Mouse (Mus musculus): Measurements from ENCODE around the gene Mau2. TPM values are rescaled to one million over a fixed set of nuclear protein-coding genes. Genes with fewer than 3 reads are reported as not detected.
"Not testable (repeated sequence)": the region's sequence is repeated elsewhere in the genome, so short reads cannot be mapped to it uniquely, and the experiment has no call there.

Mau2 gene
- polyA plus RNA-seq, 1 experiment, result 83.3 TPM

- Histone ChIP-seq H3K27ac (ENCODE audit: insufficient read depth, low read length) (no peak overlapping the region), H3K27me3 (ENCODE audit: control insufficient read depth, insufficient read depth, low read length) (no peaks in the 10 kb centered on the region), H3K36me3 (ENCODE audit: control insufficient read depth, insufficient read depth, low read length) (peaks cover 21% of the 10 kb centered on the region), H3K4me1 (ENCODE audit: control insufficient read depth, insufficient read depth, insufficient read length) (peaks cover 3% of the 10 kb centered on the region; the same call in 1 of the 2 replicates), H3K4me3 (ENCODE audit: extremely low read depth, insufficient read depth, insufficient read length) (no peak overlapping the region)
- no peak for DNase-seq (ENCODE audit: low read depth in 1 of 2, low spot score in 2 of 2)
- no peak for TF ChIP-seq POLR2A (IDR thresholded peaks at IDR 0.05; ENCODE audit: low read depth, low read length)
- TF ChIP-seq CTCF (IDR thresholded peaks at IDR 0.05; ENCODE audit: extremely low read depth, insufficient read depth, insufficient read length, insufficient replicate concordance), result no peak
- WGBS, result 92% methylated on average over 2 of the region's 2 CpGs
These were observed 29.4 kb upstream of the Mau2 start for GRCm38 (mm10) chr8:70071836-70072440.

DNA sequence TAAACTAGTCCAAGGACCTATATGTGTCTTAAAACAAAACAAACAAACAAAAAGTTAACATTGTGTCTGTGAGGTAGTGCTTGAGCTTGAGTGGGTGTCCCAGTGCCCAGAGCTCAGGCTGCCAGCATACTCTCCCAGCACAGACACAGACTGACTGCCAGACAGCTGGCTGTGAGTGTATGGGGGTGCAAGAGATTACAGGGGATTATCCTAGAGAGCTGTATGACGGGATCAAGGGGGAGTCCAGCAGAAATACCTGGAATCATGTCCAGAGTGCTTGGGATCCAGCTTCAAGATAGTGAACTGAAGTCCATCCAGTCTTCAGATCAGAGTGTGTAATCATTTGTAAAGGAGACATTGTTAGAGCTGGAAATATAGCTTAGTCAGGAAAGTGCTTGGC lies 15.2 kb upstream of the Mau2 start:
- no peak overlapping the region for H3K4me3 ChIP-seq (ENCODE audit: extremely low read depth, insufficient read depth, insufficient read length)
- TF ChIP-seq POLR2A (IDR thresholded peaks at IDR 0.05; ENCODE audit: low read depth, low read length) (no peak), CTCF (IDR thresholded peaks at IDR 0.05; ENCODE audit: extremely low read depth, insufficient read depth, insufficient read length, insufficient replicate concordance) (no peak)
- no peak overlapping the region for H3K27ac ChIP-seq (ENCODE audit: insufficient read depth, low read length)
- no peaks in the 10 kb centered on the region for H3K4me1 ChIP-seq (ENCODE audit: control insufficient read depth, insufficient read depth, insufficient read length)
- 95% methylated on average over 1 of the region's 1 CpGs for WGBS
- no peaks in the 10 kb centered on the region for H3K27me3 ChIP-seq (ENCODE audit: control insufficient read depth, insufficient read depth, low read length)
- peaks cover 44% of the 10 kb centered on the region for H3K36me3 ChIP-seq (ENCODE audit: control insufficient read depth, insufficient read depth, low read length)
- DNase-seq (ENCODE audit: low read depth in 1 of 2, low spot score in 2 of 2), result no peak

DNA sequence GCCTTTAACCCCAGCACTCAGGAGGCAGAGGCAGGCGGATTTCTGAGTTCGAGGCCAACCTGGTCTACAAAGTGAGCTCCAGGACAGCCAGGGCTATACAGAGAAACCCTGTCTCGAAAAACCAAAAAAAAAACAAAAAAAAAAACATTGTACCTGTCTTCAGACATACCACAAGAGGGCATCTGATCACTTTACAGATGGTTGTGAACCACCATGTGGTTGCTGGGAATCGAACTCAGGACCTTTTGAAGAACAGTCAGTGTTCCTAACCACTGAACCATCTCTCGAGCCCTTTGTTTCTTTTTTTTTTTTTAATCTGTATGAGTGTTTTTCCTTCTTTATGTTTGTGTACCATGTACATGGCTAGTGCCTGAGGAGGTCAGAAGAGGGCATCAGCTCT lies 7.9 kb upstream of the Mau2 start:
- not testable (repeated sequence) for DNase-seq (ENCODE audit: low read depth in 1 of 2, low spot score in 2 of 2); H3K4me1 ChIP-seq (ENCODE audit: control insufficient read depth, insufficient read depth, insufficient read length); H3K27ac ChIP-seq (ENCODE audit: insufficient read depth, low read length); H3K4me3 ChIP-seq (ENCODE audit: extremely low read depth, insufficient read depth, insufficient read length); H3K27me3 ChIP-seq (ENCODE audit: control insufficient read depth, insufficient read depth, low read length)
- peaks cover 25% of the 10 kb centered on the region for H3K36me3 ChIP-seq (ENCODE audit: control insufficient read depth, insufficient read depth, low read length)
- WGBS, result 94% methylated on average over 5 of the region's 5 CpGs

DNA sequence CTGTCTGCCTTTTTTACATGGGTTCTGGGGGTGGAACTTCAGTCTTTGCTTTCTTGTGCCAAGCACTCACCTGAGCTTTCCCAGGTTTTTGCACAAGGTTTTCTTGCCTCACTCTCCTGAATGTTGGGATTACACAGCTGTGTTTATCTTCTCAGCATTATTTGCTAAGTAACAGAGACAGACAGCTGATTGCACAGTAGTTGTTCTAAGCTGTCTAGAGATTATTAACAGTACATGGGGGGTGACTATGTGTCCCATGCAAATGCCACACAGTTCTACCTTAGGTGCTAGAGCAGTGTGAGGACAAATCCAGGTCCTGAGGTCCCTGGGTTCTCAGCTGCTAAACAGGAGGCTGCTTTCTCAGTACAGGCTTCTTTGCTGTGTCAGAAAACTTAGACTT lies 7.1 kb upstream of the Mau2 start:
- no peak for DNase-seq (ENCODE audit: low read depth in 1 of 2, low spot score in 2 of 2)
- no peak overlapping the region for H3K27ac ChIP-seq (ENCODE audit: insufficient read depth, low read length)
- no peaks in the 10 kb centered on the region for H3K4me1 ChIP-seq (ENCODE audit: control insufficient read depth, insufficient read depth, insufficient read length)
- H3K27me3 ChIP-seq (ENCODE audit: control insufficient read depth, insufficient read depth, low read length), result no peaks in the 10 kb centered on the region
- peaks cover 20% of the 10 kb centered on the region for H3K36me3 ChIP-seq (ENCODE audit: control insufficient read depth, insufficient read depth, low read length)
- TF ChIP-seq CTCF (IDR thresholded peaks at IDR 0.05; ENCODE audit: extremely low read depth, insufficient read depth, insufficient read length, insufficient replicate concordance), result no peak
- no peak for TF ChIP-seq POLR2A (IDR thresholded peaks at IDR 0.05; ENCODE audit: low read depth, low read length)
- no peak overlapping the region for H3K4me3 ChIP-seq (ENCODE audit: extremely low read depth, insufficient read depth, insufficient read length)

DNA sequence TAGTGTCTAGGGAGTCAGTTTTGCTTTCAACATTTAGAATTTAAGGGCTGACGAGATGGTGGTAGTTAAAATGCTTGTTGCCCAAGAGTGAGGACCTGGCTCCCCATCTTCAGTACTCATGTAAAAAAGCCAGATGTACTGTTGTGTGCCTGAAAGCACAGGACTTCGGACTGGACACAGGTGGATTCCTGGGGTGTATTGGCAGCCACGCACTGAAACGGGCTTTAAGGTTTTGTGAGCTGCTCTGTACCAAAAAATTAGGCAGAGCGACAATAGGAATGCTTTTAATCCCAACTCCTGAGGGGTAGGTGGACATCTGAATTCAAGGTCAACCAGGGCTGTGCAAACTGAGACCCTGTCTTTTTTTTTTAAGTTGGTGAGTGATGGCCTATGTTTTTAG lies 1.5 kb upstream of the Mau2 start:
- Histone ChIP-seq H3K27me3 (ENCODE audit: control insufficient read depth, insufficient read depth, low read length) (no peaks in the 10 kb centered on the region), H3K27ac (ENCODE audit: insufficient read depth, low read length) (no peak overlapping the region), H3K4me1 (ENCODE audit: control insufficient read depth, insufficient read depth, insufficient read length) (peaks cover 9% of the 10 kb centered on the region; the same call in 1 of the 2 replicates), H3K36me3 (ENCODE audit: control insufficient read depth, insufficient read depth, low read length) (no peaks in the 10 kb centered on the region), H3K4me3 (ENCODE audit: extremely low read depth, insufficient read depth, insufficient read length) (no peak overlapping the region)
- 93% methylated on average over 5 of the region's 5 CpGs for WGBS
- TF ChIP-seq POLR2A (IDR thresholded peaks at IDR 0.05; ENCODE audit: low read depth, low read length), result no peak
- TF ChIP-seq CTCF (IDR thresholded peaks at IDR 0.05; ENCODE audit: extremely low read depth, insufficient read depth, insufficient read length, insufficient replicate concordance), result no peak
- DNase-seq (ENCODE audit: low read depth in 1 of 2, low spot score in 2 of 2), result no peak

GRCm38 (mm10) chr8:70041885-70042546 lies 518 bp downstream of the Mau2 start:
- WGBS, result 1% methylated on average over 46 of the region's 47 CpGs

DNA sequence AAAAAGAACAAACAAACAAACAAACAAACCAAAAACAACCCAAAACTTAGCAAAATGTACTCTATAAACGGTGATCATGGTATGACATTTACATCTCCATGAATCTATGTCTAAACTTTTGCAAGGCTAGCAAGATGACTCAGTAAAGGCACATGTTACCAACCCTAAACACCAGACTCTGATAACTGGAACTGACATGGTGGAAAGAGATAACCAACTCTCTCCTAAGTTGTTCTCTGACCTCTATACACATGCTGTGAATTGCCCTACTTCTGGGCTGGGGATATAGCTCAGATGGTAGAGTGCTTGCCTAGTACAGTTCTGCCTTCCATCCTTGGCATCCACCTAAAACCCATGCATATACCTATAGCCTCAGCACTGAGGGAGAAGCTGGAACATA lies 4.5 kb downstream of the Mau2 start:
- H3K36me3 ChIP-seq (ENCODE audit: control insufficient read depth, insufficient read depth, low read length), result peaks cover 2% of the 10 kb centered on the region; the same call in 1 of the 2 replicates
- H3K27me3 ChIP-seq (ENCODE audit: control insufficient read depth, insufficient read depth, low read length), result no peaks in the 10 kb centered on the region
- WGBS, result 85% methylated on average over 1 of the region's 1 CpGs
- TF ChIP-seq POLR2A (IDR thresholded peaks at IDR 0.05; ENCODE audit: low read depth, low read length) (no peak), CTCF (IDR thresholded peaks at IDR 0.05; ENCODE audit: extremely low read depth, insufficient read depth, insufficient read length, insufficient replicate concordance) (no peak)
- no peak overlapping the region for H3K4me3 ChIP-seq (ENCODE audit: extremely low read depth, insufficient read depth, insufficient read length)
- H3K4me1 ChIP-seq (ENCODE audit: control insufficient read depth, insufficient read depth, insufficient read length), result peaks cover 6% of the 10 kb centered on the region; the same call in 1 of the 2 replicates
- H3K27ac ChIP-seq (ENCODE audit: insufficient read depth, low read length), result no peak overlapping the region
- no peak for DNase-seq (ENCODE audit: low read depth in 1 of 2, low spot score in 2 of 2)

More at GRCm38 (mm10) chr8:70041885-70042546, 518 bp downstream of the Mau2 start:
- peak in 1 of 2 experiments; percentile 22 for DNase-seq (ENCODE audit: low read depth in 1 of 2, low spot score in 2 of 2)
- H3K4me3 ChIP-seq (ENCODE audit: extremely low read depth, insufficient read depth, insufficient read length), result peak overlapping the region; percentile 78
- H3K27ac ChIP-seq (ENCODE audit: insufficient read depth, low read length), result peak overlapping the region; percentile 60
- H3K4me1 ChIP-seq (ENCODE audit: control insufficient read depth, insufficient read depth, insufficient read length), result peaks cover 9% of the 10 kb centered on the region; the same call in 1 of the 2 replicates
- no peak for TF ChIP-seq POLR2A (IDR thresholded peaks at IDR 0.05; ENCODE audit: low read depth, low read length)
- TF ChIP-seq CTCF (IDR thresholded peaks at IDR 0.05; ENCODE audit: extremely low read depth, insufficient read depth, insufficient read length, insufficient replicate concordance), result no peak
- H3K27me3 ChIP-seq (ENCODE audit: control insufficient read depth, insufficient read depth, low read length), result no peaks in the 10 kb centered on the region
- H3K36me3 ChIP-seq (ENCODE audit: control insufficient read depth, insufficient read depth, low read length), result no peaks in the 10 kb centered on the region
